Mouse (Mus musculus) embryonic stem cell, embryonic (primary cell): Measurements from ENCODE around the gene Hebp1.

Experiments
- CTCF ChIA-PET, 4 experiments: fragments of 300-600 bp in 2 of 4; fragments of 350-600 bp in 2 of 4; sonication (Branson Sonifier 250); formaldehyde crosslinking; loops; one replicate each; lab custom pipeline; 2022; ENCODE audit warnings: inconsistent platforms in 2 of 4; lab: Charles Lee
- POLR2A ChIA-PET, 4 experiments: fragments of 300-600 bp in 2 of 4; fragments of 350-600 bp in 2 of 4; sonication (Branson Sonifier 250); formaldehyde crosslinking; loops; one replicate each; lab custom pipeline; 2022; ENCODE audit warnings: antibody characterized with exemption in 4 of 4, inconsistent platforms in 1 of 4; lab: Charles Lee

The Hebp1 gene

GRCm38 (mm10) chr6:135197921-135198532 is at the start of gene Hebp1, which contains the start of gene Fam234b:
Gene Hebp1, minus strand, starts transcription at chr6:135198022.
Gene Fam234b, plus strand, starts transcription at chr6:135197977.
- CTCF ChIA-PET = interaction anchor here in 2 of 4 experiments (0.7 to 1.1 kb wide), 3 partner anchors 11 to 39 kb away, joined by 3 read pairs; no protein-coding TSS in a partner anchor
- POLR2A ChIA-PET = interaction anchor here in 2 of 4 experiments (0.6 to 1.2 kb wide), 4 partner anchors 9 to 115 kb away, joined by 3 to 4 read pairs (median 4); no protein-coding TSS in a partner anchor

- ChIA-PET POLR2A (interaction anchor here in 1 of 4 experiments (0.7 kb wide), 1 partner anchor 154 kb away, joined by 3 read pairs; no protein-coding TSS in a partner anchor), CTCF (interaction anchor here in 3 of 4 experiments (0.5 to 0.9 kb wide), 6 partner anchors 73 to 287 kb away, joined by 3 to 5 read pairs (median 3); no protein-coding TSS in a partner anchor)
These were observed 47.8 kb upstream of the Hebp1 start for GRCm38 (mm10) chr6:135245586-135245985.

GRCm38 (mm10) chr6:135240361-135240760 is 42.5 kb upstream of the Hebp1 start:
- CTCF ChIA-PET = no interaction called here
- POLR2A ChIA-PET = interaction anchor here in 1 of 4 experiments (1.1 to 1.7 kb wide), 3 partner anchors 11 to 36 kb away, joined by 3 read pairs; no protein-coding TSS in a partner anchor

- CTCF ChIA-PET = interaction anchor here in 1 of 4 experiments (1.0 kb wide), 1 partner anchor 88 kb away, joined by 4 read pairs; no protein-coding TSS in a partner anchor
These were observed 40.4 kb upstream of the Hebp1 start for GRCm38 (mm10) chr6:135238211-135238610.

DNA sequence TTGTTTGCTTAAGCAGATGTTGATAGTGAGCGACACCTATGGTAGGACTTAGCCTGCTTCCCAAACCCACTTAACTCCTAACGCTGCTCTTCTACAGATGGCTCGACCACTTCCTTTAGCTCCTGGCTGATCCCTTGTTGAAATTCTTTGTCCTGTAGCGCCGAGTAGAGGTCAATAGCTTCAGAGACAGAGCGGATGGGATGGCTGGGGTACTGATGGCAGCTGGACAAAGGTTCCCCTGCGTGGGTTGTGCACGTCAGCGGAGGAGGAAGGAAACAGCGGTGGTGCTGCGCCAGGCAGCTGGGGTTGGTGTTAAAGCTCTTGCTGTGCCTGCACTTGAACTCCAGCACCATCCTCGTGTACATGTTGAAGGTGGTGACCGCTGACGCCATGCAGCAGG is 39.5 kb upstream of the Hebp1 start:
- CTCF ChIA-PET = interaction anchor here (0.6 to 1.4 kb wide), 14 partner anchors 9 to 162 kb away, joined by 3 to 10 read pairs (median 4); partner anchors contain the start of genes Fam234b (in 1 of the 4) and Hebp1 (in 1 of the 4)

More at GRCm38 (mm10) chr6:135238211-135238610, 40.4 kb upstream of the Hebp1 start:
- POLR2A ChIA-PET = interaction anchor here in 2 of 4 experiments (0.5 to 1.6 kb wide), 3 partner anchors 13 to 433 kb away, joined by 3 read pairs; no protein-coding TSS in a partner anchor

DNA sequence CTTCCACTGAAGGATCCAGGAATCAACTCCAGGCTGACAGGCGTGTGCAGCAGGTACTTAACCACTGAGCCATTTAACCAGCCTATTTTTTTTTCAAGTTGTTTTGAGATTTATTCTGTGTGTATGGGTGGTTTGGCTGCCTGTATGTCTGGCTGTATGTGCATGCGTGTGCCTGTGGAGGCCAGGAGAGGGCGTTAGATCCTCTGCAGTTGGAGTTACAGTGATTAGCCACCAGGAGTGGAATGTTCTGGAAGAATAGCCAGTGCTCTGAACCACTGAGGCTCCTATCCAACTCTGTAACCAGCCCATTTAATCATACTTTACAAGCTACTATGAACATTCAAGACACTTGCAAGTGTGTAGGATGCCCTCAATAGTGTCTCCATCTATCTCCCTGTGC is 38.8 kb upstream of the Hebp1 start:
- CTCF ChIA-PET = interaction anchor here (0.6 to 1.4 kb wide), 13 partner anchors 8 to 163 kb away, joined by 3 to 10 read pairs (median 4); partner anchors contain the start of genes Fam234b (in 1 of the 4) and Hebp1 (in 1 of the 4)
- POLR2A ChIA-PET = interaction anchor here in 2 of 4 experiments (0.5 to 1.1 kb wide), 5 partner anchors 24 to 210 kb away, joined by 3 read pairs; partner anchors contain the start of gene Emp1 (in 1 of the 2)

More for the DNA sequence above, 39.5 kb upstream of the Hebp1 start:
- POLR2A ChIA-PET = interaction anchor here in 2 of 4 experiments (0.5 to 1.1 kb wide), 5 partner anchors 25 to 211 kb away, joined by 3 read pairs; partner anchors contain the start of gene Emp1 (in 1 of the 2)

DNA sequence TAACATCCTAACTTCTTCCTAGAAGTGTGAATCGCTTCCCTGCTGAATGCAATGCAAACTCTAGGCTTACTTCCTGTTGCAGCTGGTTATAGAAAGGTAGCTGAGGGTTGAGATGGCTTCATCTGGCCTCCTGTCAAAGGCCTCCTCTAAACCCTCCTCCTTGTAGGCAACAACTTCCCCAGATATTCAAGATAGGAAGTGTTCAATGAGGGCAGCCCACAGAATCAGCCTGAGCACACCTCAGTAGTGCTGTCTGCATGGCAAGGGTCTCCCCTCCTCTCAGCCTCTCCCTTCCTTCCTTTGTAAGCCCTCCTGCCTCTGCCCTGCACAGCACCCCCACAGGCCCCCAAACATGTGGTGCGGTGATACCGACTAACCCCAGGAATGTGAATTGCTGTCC is 37.9 kb upstream of the Hebp1 start:
- POLR2A ChIA-PET = interaction anchor here in 1 of 4 experiments (1.5 kb wide), 1 partner anchor 67 kb away, joined by 3 read pairs; no protein-coding TSS in a partner anchor
- CTCF ChIA-PET = interaction anchor here in 1 of 4 experiments (1.1 kb wide), 1 partner anchor 80 kb away, joined by 3 read pairs; no protein-coding TSS in a partner anchor

GRCm38 (mm10) chr6:135232443-135233182 is 34.8 kb upstream of the Hebp1 start:
- CTCF ChIA-PET = no interaction called here
- POLR2A ChIA-PET = no interaction called here

DNA sequence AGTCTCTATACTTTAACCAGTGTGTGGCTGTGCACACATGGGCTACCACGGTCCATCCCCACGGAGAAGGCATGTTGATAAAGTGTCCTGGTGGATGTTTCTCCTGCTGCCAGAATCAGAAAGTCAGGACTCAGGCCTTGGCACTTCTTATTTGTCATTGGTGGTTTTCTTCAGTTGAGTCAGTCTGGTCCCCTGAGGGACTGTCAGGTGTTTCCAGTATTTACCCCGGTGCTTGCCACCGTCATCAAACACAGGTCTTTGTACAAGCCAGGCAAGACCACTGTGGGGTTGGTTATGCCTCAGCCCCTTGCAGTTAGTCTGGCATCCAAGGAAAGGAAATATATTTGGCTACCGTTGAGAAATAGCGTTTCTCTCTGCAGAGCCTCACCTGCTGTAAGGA is 32.8 kb upstream of the Hebp1 start:
- CTCF ChIA-PET = interaction anchor here in 1 of 4 experiments (0.8 kb wide), 1 partner anchor 171 kb away, joined by 10 read pairs; no protein-coding TSS in a partner anchor
- POLR2A ChIA-PET = interaction anchor here in 1 of 4 experiments (0.8 kb wide), 1 partner anchor 434 kb away, joined by 5 read pairs; no protein-coding TSS in a partner anchor

GRCm38 (mm10) chr6:135228465-135228941 is 30.7 kb upstream of the Hebp1 start:
- ChIA-PET POLR2A (no interaction called here), CTCF (interaction anchor here in 2 of 4 experiments (0.6 to 1.1 kb wide), 2 partner anchors 9 to 149 kb away, joined by 3 to 4 read pairs; no protein-coding TSS in a partner anchor)

DNA sequence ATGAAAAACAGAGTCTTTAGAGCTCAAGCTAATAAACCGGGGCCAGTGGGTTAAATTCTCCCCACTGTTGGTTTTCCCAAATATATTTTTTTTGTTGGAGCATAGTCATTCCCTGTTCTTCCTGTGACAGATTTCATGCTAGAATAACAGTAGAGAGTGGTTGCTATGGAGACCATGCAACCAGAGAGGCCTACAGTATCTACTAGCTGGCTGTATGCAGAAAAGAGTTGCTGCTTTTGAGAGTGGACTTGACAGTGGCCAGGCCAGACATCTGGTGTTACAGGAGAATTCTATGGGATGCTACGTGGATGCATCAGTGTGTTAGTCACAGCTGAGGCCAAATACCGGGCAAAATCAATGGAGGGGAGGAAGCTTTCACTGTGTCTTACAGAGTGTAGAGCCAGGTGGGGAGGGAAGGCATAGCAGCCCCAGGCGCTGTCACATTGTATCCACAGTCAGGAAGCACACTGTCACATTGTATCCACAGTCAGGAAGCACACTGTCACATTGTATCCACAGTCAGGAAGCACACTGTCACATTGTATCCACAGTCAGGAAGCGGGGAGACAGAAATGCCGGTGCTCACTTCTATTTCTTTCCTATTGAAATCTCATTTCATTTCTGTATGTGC is 26.1 kb upstream of the Hebp1 start:
- ChIA-PET POLR2A (no interaction called here), CTCF (no interaction called here)

- ChIA-PET POLR2A (interaction anchor here in 2 of 4 experiments (1.3 to 2.2 kb wide), 3 partner anchors 10 to 52 kb away, joined by 3 to 5 read pairs (median 3); no protein-coding TSS in a partner anchor), CTCF (interaction anchor here in 1 of 4 experiments (0.6 kb wide), 1 partner anchor 1134 kb away, joined by 4 read pairs; no protein-coding TSS in a partner anchor)
These were observed 22.1 kb upstream of the Hebp1 start for GRCm38 (mm10) chr6:135219916-135220315.

GRCm38 (mm10) chr6:135218330-135218729 is 20.5 kb upstream of the Hebp1 start:
- ChIA-PET POLR2A (interaction anchor here in 1 of 4 experiments (1.0 to 2.2 kb wide), 4 partner anchors 8 to 46 kb away, joined by 3 to 5 read pairs (median 3); no protein-coding TSS in a partner anchor), CTCF (no interaction called here)

GRCm38 (mm10) chr6:135212666-135213065 is 14.8 kb upstream of the Hebp1 start:
- ChIA-PET CTCF (no interaction called here), POLR2A (interaction anchor here in 1 of 4 experiments (0.7 kb wide), 1 partner anchor 24 kb away, joined by 3 read pairs; no protein-coding TSS in a partner anchor)

DNA sequence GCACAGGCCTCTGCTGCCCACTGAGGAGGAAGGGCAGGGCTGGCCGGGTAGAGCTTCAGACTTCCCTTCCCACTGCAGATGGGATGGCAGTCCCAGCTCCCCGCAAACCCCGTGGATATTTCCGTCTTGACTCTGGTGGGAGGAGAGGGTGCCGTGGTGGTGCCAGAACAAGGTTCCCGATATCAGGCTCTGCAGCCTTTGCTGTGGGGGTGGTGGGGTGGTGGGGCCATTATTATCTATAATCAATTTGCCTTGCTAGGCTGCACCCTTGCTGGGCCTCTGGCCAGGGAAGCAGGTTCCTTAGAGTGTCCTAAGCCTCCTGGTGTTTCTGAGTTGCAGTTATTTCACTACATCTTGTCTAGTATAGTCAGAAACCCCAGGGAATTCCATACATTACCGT is 13.3 kb upstream of the Hebp1 start:
- CTCF ChIA-PET = interaction anchor here in 1 of 4 experiments (0.5 kb wide), 1 partner anchor 82 kb away, joined by 3 read pairs; no protein-coding TSS in a partner anchor
- POLR2A ChIA-PET = no interaction called here

DNA sequence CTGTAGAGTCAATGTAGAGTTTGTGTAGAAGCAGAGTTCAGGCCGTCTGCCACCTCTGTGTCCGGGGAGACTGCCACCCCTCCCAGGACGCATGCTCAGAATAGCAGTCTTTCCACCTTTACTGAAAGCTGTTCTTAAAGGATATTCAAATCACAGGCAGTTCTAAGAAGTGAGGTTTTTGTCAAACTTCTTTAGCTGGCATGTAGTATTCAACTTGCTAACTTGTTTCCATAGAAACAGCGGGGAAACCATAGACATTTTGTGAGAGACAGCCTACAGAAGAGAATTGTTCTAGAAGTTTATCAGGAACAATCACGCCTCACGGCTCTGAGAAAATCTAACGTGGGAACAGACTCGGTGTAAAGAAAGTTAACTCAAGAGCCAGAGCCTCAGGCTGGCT is 9.1 kb upstream of the Hebp1 start:
- ChIA-PET CTCF (interaction anchor here in 1 of 4 experiments (1.4 kb wide), 1 partner anchor 30 kb away, joined by 3 read pairs; no protein-coding TSS in a partner anchor), POLR2A (interaction anchor here in 2 of 4 experiments (0.6 to 1.3 kb wide), 2 partner anchors 9 to 10 kb away, joined by 3 to 10 read pairs; partner anchors contain the start of genes Fam234b (in 1 of the 2) and Hebp1 (in 1 of the 2))

DNA sequence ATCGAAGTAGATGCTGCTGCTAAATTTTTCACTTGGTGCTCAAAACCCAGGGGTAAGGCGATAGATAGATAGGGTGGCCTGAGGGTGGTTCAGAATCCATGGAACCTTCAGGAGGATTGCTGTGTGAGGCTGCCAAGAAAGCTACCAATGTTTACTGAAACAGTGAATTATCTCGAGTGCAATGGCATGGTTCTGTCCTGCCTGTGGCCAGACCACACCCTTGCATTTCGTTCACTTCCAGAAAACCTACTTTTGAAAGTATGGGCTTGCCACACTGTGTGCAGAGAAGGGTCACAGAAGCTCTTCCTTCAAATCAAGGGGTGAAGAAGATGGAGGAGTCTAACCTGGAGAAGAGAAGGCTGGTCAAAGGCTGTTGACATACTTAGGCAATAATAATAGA is 8.0 kb upstream of the Hebp1 start:
- ChIA-PET POLR2A (interaction anchor here in 1 of 4 experiments (0.5 kb wide), 1 partner anchor 326 kb away, joined by 3 read pairs; no protein-coding TSS in a partner anchor), CTCF (interaction anchor here in 1 of 4 experiments (1.4 kb wide), 1 partner anchor 31 kb away, joined by 3 read pairs; no protein-coding TSS in a partner anchor)
